In genomic region chr7:132585695-132586491, GRCm38 (mm10) we compare ENCODE assay signal across 25 mouse cellular contexts. TPM values are rescaled to one million over a fixed set of nuclear protein-coding genes. Genes with fewer than 3 reads are reported as not detected.
"Had no signal": no experiment of that assay in that cellular context is flagged by ENCODE, and none has a peak within 500 bp of the region (broad histone marks: within the 10 kb centered on the region; RNA-seq: fewer than 3 reads in every experiment).

No protein-coding gene starts in this region.

- H3K9me3 ChIP-seq: liver, embryonic 15.5 days; midbrain, embryonic 10.5 days; midbrain, embryonic 12.5 days; neural tube, embryonic 13.5 days; neural tube, embryonic 15.5 days had no signal

- ATAC-seq: midbrain, embryonic 16.5 days had no signal

- H3K27ac ChIP-seq: liver, embryonic 15.5 days; midbrain, embryonic 10.5 days; midbrain, embryonic 12.5 days; neural tube, embryonic 13.5 days; neural tube, embryonic 15.5 days had no signal

- H3K4me1 ChIP-seq: liver, embryonic 15.5 days; midbrain, embryonic 10.5 days; midbrain, embryonic 12.5 days; neural tube, embryonic 13.5 days; neural tube, embryonic 15.5 days had no signal

- H3K9ac ChIP-seq: liver, embryonic 15.5 days; lung, embryonic 14.5 days; midbrain, embryonic 12.5 days; neural tube, embryonic 13.5 days; neural tube, embryonic 15.5 days had no signal

- H3K36me3 ChIP-seq: liver, embryonic 15.5 days; midbrain, embryonic 10.5 days; midbrain, embryonic 12.5 days; neural tube, embryonic 13.5 days; neural tube, embryonic 15.5 days had no signal

- H3K27me3 ChIP-seq: neural tube, embryonic 13.5 days; neural tube, embryonic 15.5 days had no signal

- H3K4me3 ChIP-seq: liver, embryonic 15.5 days; midbrain, embryonic 10.5 days; midbrain, embryonic 12.5 days; myocyte; neural tube, embryonic 13.5 days; neural tube, embryonic 15.5 days had no signal

- H3K4me2 ChIP-seq: liver, embryonic 15.5 days; lung, embryonic 14.5 days; midbrain, embryonic 12.5 days; neural tube, embryonic 13.5 days; neural tube, embryonic 15.5 days had no signal

- DNase-seq: lung, adult 18-20 months; lung, embryonic 14.5 days; lung, postnatal 10 days; lung, postnatal 4 days; midbrain, embryonic 14.5 days; retina, postnatal 1 day; right cerebral cortex, adult 18-20 months; right cerebral cortex, postnatal 25 days; right cerebral cortex, postnatal 4 days; thymus, adult 2 months; thymus, postnatal 25 days; thymus, postnatal 4 days had no signal

RNA-seq across cellular contexts. Expression of gene Nkx1-2, which starts 13.5 kb away (rescaled TPM):
- total RNA-seq: megakaryocyte, adult 5-6 weeks; megakaryocyte-erythroid progenitor cell, adult 5-6 weeks had no signal
- polyA plus RNA-seq: liver, embryonic 15.5 days; lung, embryonic 14.5 days; lung, embryonic 16.5 days; myocyte; stomach, embryonic 14.5 days; stomach, embryonic 16.5 days; urinary bladder, adult 2 months had no signal
